Mouse (Mus musculus) heart, postnatal 0 days (tissue): ENCODE measurements at regions not wholly inside any gene's neighbourhood (a gene's known extent, or its start where the extent isn't known, plus 50 kb on each side); places are given as distances from the start of the nearest gene placed in this dataset.

Experiments
- ATAC-seq: fragments of 200-750 bp; cut with Nextera tagmentation; 2 replicates; pipeline ENCODE4 v1.8.0; 2017; ENCODE audit warnings: low read depth, moderate number of reproducible peaks, moderate library complexity; ENCODE audit not compliant: insufficient read depth
- DNase-seq: peaks from one replicate; pipeline ENCODE4 v3.0.0-alpha.2; 2016; ENCODE audit warnings: low spot score
- H3K27ac ChIP-seq: fragments of 300-500 bp; sonication (generic); 2 replicates; pipeline ENCODE4 v1.5.1; 2014; ENCODE audit warnings: low read depth, mild to moderate bottlenecking
- H3K27me3 ChIP-seq: fragments of 300-500 bp; sonication (generic); 2 replicates; pipeline ENCODE4 v1.6.1; 2014; ENCODE audit warnings: low read length, mixed read lengths; ENCODE audit not compliant: control insufficient read depth, insufficient read depth
- H3K36me3 ChIP-seq: fragments of 300-500 bp; sonication (generic); replicated peaks from 2 replicates; pipeline ENCODE4 v1.6.1; 2014; ENCODE audit warnings: low read length, mixed read lengths; ENCODE audit not compliant: control insufficient read depth, insufficient read depth
- H3K4me1 ChIP-seq: fragments of 300-500 bp; sonication (generic); 2 replicates; pipeline ENCODE4 v1.6.1; 2014; ENCODE audit warnings: antibody characterized with exemption; ENCODE audit not compliant: control insufficient read depth, insufficient read depth
- H3K4me2 ChIP-seq: fragments of 300-500 bp; sonication (generic); 2 replicates; pipeline ENCODE4 v1.6.1; 2014; ENCODE audit warnings: low read depth, mild to moderate bottlenecking, low read length, moderate library complexity
- H3K4me3 ChIP-seq: fragments of 300-500 bp; sonication (generic); 2 replicates; pipeline ENCODE4 v1.5.1; 2014; ENCODE audit warnings: low read depth, low read length
- H3K9ac ChIP-seq: fragments of 300-500 bp; sonication (generic); replicated peaks from 2 replicates; pipeline ENCODE4 v1.6.1; 2014; ENCODE audit warnings: low read depth, low read length, mixed read lengths
- H3K9me3 ChIP-seq: fragments of 300-500 bp; sonication (generic); replicated peaks from 2 replicates; pipeline ENCODE4 v1.6.1; 2016; ENCODE audit warnings: low read length; ENCODE audit not compliant: control insufficient read depth
- CTCF ChIP-seq: IDR thresholded peaks from 2 replicates; pipeline ENCODE4 v1.5.1; 2016; ENCODE audit warnings: antibody characterized with exemption, control low read depth, low read depth
- EP300 ChIP-seq: IDR thresholded peaks from 2 replicates; pipeline ENCODE4 v1.6.1; 2016; ENCODE audit warnings: antibody characterized with exemption, low read depth
- WGBS: fragments of 180-500 bp; shearing (Covaris S2); extraction: QIAGEN DNeasy Blood & Tissue Kit; methylation state at CpG from one replicate; pipeline ENCODE4 v1.1.7; 2014; 5-methylcytosine and 5-hydroxymethylcytosine counted together

DNA sequence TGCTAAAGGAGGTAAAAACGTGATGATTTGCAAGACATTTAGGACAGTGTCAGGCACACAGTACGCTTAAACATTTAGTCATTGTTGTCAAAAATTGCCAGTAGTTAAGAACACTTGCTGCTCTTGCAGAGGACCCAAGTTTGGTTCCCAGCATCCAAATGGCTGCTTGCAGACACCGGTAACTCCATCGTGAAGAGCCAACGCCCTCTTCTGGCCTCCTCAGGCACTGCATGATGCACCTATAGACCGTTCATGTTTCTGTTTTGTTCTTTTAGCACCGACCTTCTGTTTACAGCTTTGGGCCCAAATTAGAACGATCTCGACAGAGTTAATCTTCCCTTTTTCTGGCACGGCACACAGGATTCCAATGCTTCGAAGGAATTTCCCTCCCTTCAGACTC lies 76.4 kb upstream of the Fer start:
- WGBS, result 66% methylated on average over 11 of the region's 11 CpGs
- no peak overlapping the region for H3K4me3 ChIP-seq
- no peak for DNase-seq

GRCm38 (mm10) chr17:63794352-63794751 lies 68.5 kb upstream of the Fer start:
- H3K9me3 ChIP-seq, result no peaks in the 10 kb centered on the region
- no peak overlapping the region for H3K27ac ChIP-seq
- ATAC-seq (no peak), DNase-seq (no peak)
- H3K27me3 ChIP-seq, result no peaks in the 10 kb centered on the region
- no peak overlapping the region for H3K4me2 ChIP-seq
- H3K36me3 ChIP-seq, result no peaks in the 10 kb centered on the region
- H3K4me3 ChIP-seq, result no peak overlapping the region
- 79% methylated on average over 6 of the region's 6 CpGs for WGBS
- TF ChIP-seq CTCF (no peak), EP300 (no peak)
- no peaks in the 10 kb centered on the region for H3K4me1 ChIP-seq
- H3K9ac ChIP-seq, result no peak overlapping the region

More for the DNA sequence above, 76.4 kb upstream of the Fer start:
- H3K27me3 ChIP-seq, result no peaks in the 10 kb centered on the region
- no peak for TF ChIP-seq EP300
- no peak for TF ChIP-seq CTCF
- no peak overlapping the region for H3K27ac ChIP-seq
- H3K4me2 ChIP-seq, result no peak overlapping the region
- no peaks in the 10 kb centered on the region for H3K4me1 ChIP-seq
- H3K36me3 ChIP-seq, result no peaks in the 10 kb centered on the region
- no peaks in the 10 kb centered on the region for H3K9me3 ChIP-seq
- H3K9ac ChIP-seq, result no peak overlapping the region
- ATAC-seq, result no peak

DNA sequence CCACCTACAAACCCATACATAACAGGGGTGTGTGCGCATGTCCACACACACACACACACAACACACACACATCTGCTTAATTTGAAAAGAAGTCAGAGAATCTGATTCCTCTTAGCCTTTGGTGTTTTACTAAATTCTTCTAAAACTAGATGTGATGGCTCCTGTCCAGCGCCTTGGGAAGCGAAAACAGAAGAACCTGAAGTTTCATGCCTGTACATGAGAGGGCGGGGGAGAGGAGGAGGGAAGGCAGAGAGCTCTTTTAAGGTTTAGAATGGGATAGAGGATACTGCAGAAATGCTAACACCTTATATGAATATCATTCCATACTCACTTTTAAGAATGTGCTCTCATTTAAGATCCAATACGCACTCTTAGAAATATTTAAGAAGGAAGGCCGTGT lies 64.5 kb upstream of the Fer start:
- Histone ChIP-seq H3K9me3 (no peaks in the 10 kb centered on the region), H3K36me3 (no peaks in the 10 kb centered on the region), H3K9ac (no peak overlapping the region), H3K4me3 (no peak overlapping the region), H3K27me3 (no peaks in the 10 kb centered on the region), H3K27ac (no peak overlapping the region), H3K4me1 (no peaks in the 10 kb centered on the region), H3K4me2 (no peak overlapping the region)
- DNase-seq (no peak), ATAC-seq (no peak)
- 87% methylated on average over 6 of the region's 6 CpGs for WGBS
- TF ChIP-seq CTCF, result no peak
- no peak for TF ChIP-seq EP300

GRCm38 (mm10) chr17:63798961-63799531 lies 63.8 kb upstream of the Fer start:
- Histone ChIP-seq H3K4me1 (no peaks in the 10 kb centered on the region), H3K27me3 (no peaks in the 10 kb centered on the region), H3K27ac (no peak overlapping the region), H3K4me2 (no peak overlapping the region), H3K9me3 (no peaks in the 10 kb centered on the region), H3K9ac (no peak overlapping the region), H3K4me3 (no peak overlapping the region), H3K36me3 (no peaks in the 10 kb centered on the region)
- DNase-seq, result no peak
- TF ChIP-seq CTCF (no peak), EP300 (no peak)
- 76% methylated on average over 6 of the region's 6 CpGs for WGBS
- no peak for ATAC-seq

GRCm38 (mm10) chr17:63801411-63801810 lies 61.5 kb upstream of the Fer start:
- Histone ChIP-seq H3K27ac (no peak overlapping the region), H3K9me3 (no peaks in the 10 kb centered on the region), H3K4me3 (no peak overlapping the region), H3K4me1 (no peaks in the 10 kb centered on the region), H3K9ac (no peak overlapping the region), H3K27me3 (no peaks in the 10 kb centered on the region), H3K36me3 (no peaks in the 10 kb centered on the region), H3K4me2 (no peak overlapping the region)
- DNase-seq (no peak), ATAC-seq (no peak)
- WGBS, result 87% methylated on average over 9 of the region's 9 CpGs
- no peak for TF ChIP-seq CTCF

- Histone ChIP-seq H3K4me3 (no peak overlapping the region), H3K27ac (no peak overlapping the region), H3K4me1 (no peaks in the 10 kb centered on the region), H3K4me2 (no peak overlapping the region), H3K9me3 (no peaks in the 10 kb centered on the region), H3K27me3 (no peaks in the 10 kb centered on the region), H3K9ac (no peak overlapping the region), H3K36me3 (no peaks in the 10 kb centered on the region)
- DNase-seq, result no peak
- TF ChIP-seq CTCF (no peak), EP300 (no peak)
- no peak for ATAC-seq
- WGBS, result 65% methylated on average over 5 of the region's 5 CpGs
These were observed 60.0 kb upstream of the Fer start for GRCm38 (mm10) chr17:63802846-63803245.
